Mouse (Mus musculus) fat pad, adult 2 months (tissue): Measurements from ENCODE around the gene Erp27.

Source experiments
- DNase-seq: peaks from one replicate; pipeline ENCODE4 v3.0.0-alpha.2; 2011; ENCODE audit warnings: low read depth, low spot score; ENCODE audit errors: extremely low read depth

The Erp27 gene

GRCm38 (mm10) chr6:136868921-136869320 is 53.1 kb downstream of the Erp27 start:
- no peak for DNase-seq

DNA sequence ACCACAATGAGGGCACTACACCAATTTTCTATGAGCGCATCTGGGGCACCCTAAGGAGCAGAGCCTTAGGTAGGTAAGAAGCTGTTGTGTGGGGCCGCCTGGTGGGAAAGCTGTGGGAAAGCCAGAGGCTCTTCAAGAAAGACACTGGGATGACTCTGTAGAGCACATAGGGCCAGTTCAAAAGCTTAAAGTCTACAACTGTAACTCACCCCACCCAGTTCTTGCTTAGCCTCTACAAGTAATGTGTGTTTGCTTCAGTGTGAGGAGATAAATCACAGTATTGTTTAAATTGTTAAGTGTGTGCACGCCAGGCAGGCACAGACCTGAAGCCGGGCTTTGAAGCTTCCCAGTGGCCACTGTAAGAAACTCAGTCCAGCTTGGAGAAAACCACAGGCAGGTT is 55.8 kb downstream of the Erp27 start:
- no peak for DNase-seq

DNA sequence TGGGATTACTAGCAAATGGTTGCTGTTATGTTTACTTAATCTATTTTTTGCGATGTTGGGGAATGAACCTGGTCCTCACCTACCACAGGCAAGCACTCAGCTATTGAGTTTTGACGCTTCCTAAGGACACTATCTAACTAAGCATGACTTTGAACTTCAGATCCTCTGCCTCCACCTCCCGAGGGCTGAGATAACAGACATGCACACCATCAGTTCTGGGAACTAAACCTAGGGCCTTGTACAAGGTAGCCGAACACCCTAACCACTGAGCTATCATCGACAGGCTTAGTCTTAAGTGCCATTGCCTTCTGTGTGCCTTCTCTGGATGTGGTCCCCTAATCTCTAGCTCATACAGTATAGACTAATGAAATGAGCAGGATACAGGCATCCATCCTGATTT is 56.6 kb downstream of the Erp27 start:
- DNase-seq: no peak

GRCm38 (mm10) chr6:136861020-136861419 is 61.0 kb downstream of the Erp27 start:
- DNase-seq: no peak

DNA sequence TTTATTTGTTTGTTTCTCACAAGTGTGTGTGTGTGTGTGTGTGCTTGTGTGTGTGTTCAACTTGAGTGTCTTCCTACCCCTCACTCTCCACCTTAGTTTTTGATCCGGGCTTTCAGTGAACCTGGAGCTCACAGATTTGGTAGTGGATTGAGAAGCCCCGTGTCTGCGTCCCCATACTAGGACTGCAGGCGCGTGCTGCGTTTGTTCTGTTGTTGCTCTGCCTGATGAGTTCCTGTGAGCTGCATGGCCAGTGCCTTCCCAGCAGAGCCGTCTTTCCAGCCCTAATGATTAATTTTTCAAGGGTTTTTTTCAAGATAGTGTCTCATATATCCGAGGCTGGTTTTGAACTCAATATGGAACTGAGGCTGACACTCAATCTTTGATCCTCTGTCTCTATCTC is 63.6 kb downstream of the Erp27 start:
- no peak for DNase-seq

GRCm38 (mm10) chr6:136857873-136858260 is 64.1 kb downstream of the Erp27 start:
- no peak for DNase-seq
